Mouse (Mus musculus) embryonic fibroblast, embryonic 13.5 days (primary cell): ENCODE data around the gene Castor2.

ENCODE experiments used
- CTCF ChIP-seq: IDR thresholded peaks from 2 replicates; pipeline ENCODE4 v1.5.1; 2011; ENCODE audit warnings: mild to moderate bottlenecking, control low read depth, low read length, moderate library complexity, borderline replicate concordance; ENCODE audit not compliant: insufficient read depth
- POLR2A ChIP-seq: IDR thresholded peaks from 2 replicates; pipeline ENCODE4 v1.6.1; 2011; ENCODE audit warnings: low read depth, mild to moderate bottlenecking, control low read depth, low read length, moderate library complexity

DNA sequence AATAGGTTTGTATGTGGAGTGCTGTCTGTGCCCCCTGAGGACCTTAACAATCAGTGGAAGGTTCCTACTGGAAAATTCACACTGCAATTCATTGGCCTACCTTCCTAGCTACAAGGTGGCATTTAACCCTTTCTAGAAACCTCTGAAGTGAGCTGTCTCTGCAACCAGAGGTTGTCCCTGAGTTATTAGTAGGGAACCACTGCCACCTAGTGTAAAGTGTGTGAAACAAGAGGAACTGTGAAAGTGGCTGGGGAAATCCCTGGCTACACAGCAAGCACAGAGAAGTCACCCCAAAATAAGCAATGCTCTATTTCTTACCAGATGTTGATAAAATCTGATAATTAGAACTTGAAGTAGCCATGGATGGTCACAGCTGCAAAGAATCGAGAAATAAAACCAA, 31.6 kb upstream of the Castor2 start:
- no peak for TF ChIP-seq POLR2A
- no peak for TF ChIP-seq CTCF
